Mouse (Mus musculus): ENCODE results near the gene Nrxn3.

DNA sequence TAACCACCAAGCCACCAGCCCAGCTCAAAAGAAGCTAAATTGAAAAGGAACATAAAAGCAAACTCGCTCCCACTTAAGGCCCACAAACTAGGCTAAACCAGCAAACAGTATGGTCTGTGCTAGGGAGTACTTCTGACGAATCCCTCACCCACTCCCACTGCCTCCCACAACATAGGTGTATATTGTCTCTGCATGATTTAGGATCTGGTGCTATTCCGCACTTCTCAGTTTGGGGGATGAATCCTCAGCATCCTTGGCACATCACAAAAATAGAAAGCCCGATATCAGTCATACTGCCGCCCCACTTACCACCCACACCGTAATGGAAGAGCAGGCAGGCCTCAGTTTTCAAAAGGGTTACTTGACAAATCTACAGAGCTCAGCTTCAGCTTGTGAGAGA lies 1072.1 kb downstream of the Nrxn3 start:
- TF ChIP-seq POLR2A (IDR thresholded peaks at IDR 0.05; ENCODE audit: borderline replicate concordance, low read depth, low read length) (no peak), CTCF (IDR thresholded peaks at IDR 0.05; ENCODE audit: low read depth, low read length) (no peak)
